In the genomic region with DNA sequence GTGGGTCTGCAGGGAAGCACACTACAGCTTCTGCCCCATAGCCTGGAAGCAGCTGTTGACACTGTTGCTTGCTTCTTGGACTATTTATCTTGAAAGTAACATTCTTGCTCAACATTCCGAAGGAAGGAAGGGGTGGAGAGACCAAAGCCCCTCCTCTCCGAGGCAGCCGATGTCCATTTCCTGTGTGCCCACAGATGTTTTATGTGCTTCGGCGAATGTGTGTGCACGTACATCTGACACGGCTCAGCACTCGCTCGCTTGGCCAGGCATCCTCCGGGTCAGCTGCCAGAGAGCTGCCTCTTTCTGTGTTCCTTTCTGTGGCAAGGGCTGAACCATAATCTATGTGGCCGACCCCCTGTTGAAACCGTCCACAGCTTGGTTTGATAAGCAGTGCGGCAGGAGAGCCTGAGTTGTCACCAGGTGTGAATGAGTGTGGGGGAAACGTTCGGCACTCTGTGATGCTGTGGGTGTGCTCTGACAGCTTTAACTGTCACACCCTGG, we compare ENCODE assay signal across 8 mouse cellular contexts. TPM values are rescaled to one million over a fixed set of nuclear protein-coding genes. Genes with fewer than 3 reads are reported as not detected.
A peak's percentile ranks its signal among the peaks of the same experiment; 100 is the strongest.
DNase-seq lines count a peak whose midpoint lies in the region; ATAC-seq lines count a peak whose summit lies in the region.

No protein-coding gene starts in this region.

- peaks cover 46% of the 10 kb centered on the region for H3K4me1 ChIP-seq in forebrain, embryonic 14.5 days (ENCODE audit: control insufficient read depth, insufficient read depth, low read length)
- H3K4me1 ChIP-seq in forebrain, embryonic 13.5 days, result peaks cover 74% of the 10 kb centered on the region
- peaks cover 50% of the 10 kb centered on the region for H3K4me1 ChIP-seq in heart, embryonic 11.5 days (ENCODE audit: control insufficient read depth, insufficient read depth, low read length)

- no peak for DNase-seq in forebrain, embryonic 14.5 days (ENCODE audit: low spot score)
- peak; percentile 78 for DNase-seq in kidney, postnatal 14 days
- DNase-seq in layer of hippocampus, adult 11-12 months (ENCODE audit: low spot score), result no peak
- no peak for DNase-seq in cerebellum, postnatal 14 days
- no peak for DNase-seq in layer of hippocampus, postnatal 25 days (ENCODE audit: extremely low spot score in 1 of 2, low spot score in 1 of 2)

- H3K27me3 ChIP-seq in forebrain, embryonic 14.5 days (replicated peaks; ENCODE audit: control insufficient read depth, insufficient read depth, low read length), result no peaks in the 10 kb centered on the region
- peaks cover 2% of the 10 kb centered on the region; the same call in 1 of the 2 replicates for H3K27me3 ChIP-seq in forebrain, embryonic 13.5 days
- H3K27me3 ChIP-seq in heart, embryonic 11.5 days (ENCODE audit: control insufficient read depth, insufficient read depth, low read length), result no peaks in the 10 kb centered on the region; the same call in 1 of the 2 replicates

- H3K4me3 ChIP-seq in forebrain, embryonic 14.5 days (ENCODE audit: low read depth, low read length), result no peak overlapping the region
- no peak overlapping the region for H3K4me3 ChIP-seq in forebrain, embryonic 13.5 days
- no peak overlapping the region; the same call in 1 of the 2 replicates for H3K4me3 ChIP-seq in heart, embryonic 11.5 days (ENCODE audit: low read depth, low read length)
- no peak overlapping the region; the same call in 1 of the 2 replicates for H3K4me3 ChIP-seq in macrophage (ENCODE audit: inconsistent target)

- no peaks in the 10 kb centered on the region for H3K79me2 ChIP-seq in macrophage (ENCODE audit: inconsistent target)

- 0 out of 2 replicates have a peak, but pooled peaks cover 4% of the 10 kb centered on the region for H3K36me3 ChIP-seq in forebrain, embryonic 14.5 days (ENCODE audit: control insufficient read depth, insufficient read depth, low read length)
- H3K36me3 ChIP-seq in forebrain, embryonic 13.5 days (ENCODE audit: poor library complexity, severe bottlenecking), result peaks cover 19% of the 10 kb centered on the region
- H3K36me3 ChIP-seq in heart, embryonic 11.5 days (ENCODE audit: control insufficient read depth, insufficient read depth, low read length), result no peaks in the 10 kb centered on the region
- H3K36me3 ChIP-seq in macrophage (ENCODE audit: inconsistent target), result no peaks in the 10 kb centered on the region

- H3K4me2 ChIP-seq in forebrain, embryonic 14.5 days (ENCODE audit: low read length), result no peak overlapping the region
- no peak overlapping the region for H3K4me2 ChIP-seq in forebrain, embryonic 13.5 days
- peak overlapping the region; percentile 46 for H3K4me2 ChIP-seq in heart, embryonic 11.5 days

- no peak overlapping the region for H3K9ac ChIP-seq in forebrain, embryonic 14.5 days (ENCODE audit: low read length)
- H3K9ac ChIP-seq in forebrain, embryonic 13.5 days, result no peak overlapping the region
- no peak overlapping the region for H3K9ac ChIP-seq in heart, embryonic 11.5 days (ENCODE audit: low read depth, low read length)

- ATAC-seq in forebrain, embryonic 14.5 days, result no peak
- no peak for ATAC-seq in forebrain, embryonic 13.5 days
- 0 out of 2 replicates have a peak, but pooled peaks have one; percentile 3 for ATAC-seq in heart, embryonic 11.5 days (replicated peaks; ENCODE audit: insufficient number of reproducible peaks, low FRiP score, low TSS enrichment)

- no peaks in the 10 kb centered on the region for H3K9me3 ChIP-seq in forebrain, embryonic 14.5 days (replicated peaks; ENCODE audit: control insufficient read depth, low read length)
- H3K9me3 ChIP-seq in forebrain, embryonic 13.5 days (replicated peaks), result no peaks in the 10 kb centered on the region
- no peaks in the 10 kb centered on the region for H3K9me3 ChIP-seq in heart, embryonic 11.5 days (replicated peaks; ENCODE audit: control insufficient read depth, low read length)

- 91% methylated on average over 15 of the region's 15 CpGs for WGBS in forebrain, embryonic 14.5 days
- 85% methylated on average over 15 of the region's 15 CpGs for WGBS in forebrain, embryonic 13.5 days
- 18% methylated on average over 15 of the region's 15 CpGs for WGBS in heart, embryonic 11.5 days (ENCODE audit: insufficient replicate concordance)
- under 1% methylated on average over 15 of the region's 15 CpGs for WGBS in macrophage (ENCODE audit: missing documents)

- peak overlapping the region; percentile 39; the same call in 1 of the 2 replicates for H3K27ac ChIP-seq in forebrain, embryonic 14.5 days (ENCODE audit: low read depth, low read length)
- no peak overlapping the region for H3K27ac ChIP-seq in forebrain, embryonic 13.5 days
- peak overlapping the region; percentile 77 for H3K27ac ChIP-seq in heart, embryonic 11.5 days (ENCODE audit: low read depth, low read length)
- H3K27ac ChIP-seq in macrophage, result peak overlapping the region; percentile 93

RNA-seq across cellular contexts. Expression of a gene that starts 27.0 kb away (rescaled TPM):
- 4.5 and 5.0 TPM in 2 replicates for polyA plus RNA-seq in forebrain, embryonic 14.5 days (2014; fragmentation: Nextera tagmentation; extraction: Ambion mirVana)
- polyA plus RNA-seq in forebrain, embryonic 13.5 days (2015; fragmentation: Nextera tagmentation; extraction: Ambion mirVana), result 4.8 and 4.9 TPM in 2 replicates
- 0.55 and 0.79 TPM in 2 replicates for polyA plus RNA-seq in heart, embryonic 11.5 days (2014; fragmentation: Nextera tagmentation; extraction: Ambion mirVana)
- total RNA-seq in macrophage (2018; cell fraction: chromatin; rRNA removed), result 1 to 10 TPM in 7 of 26 experiments, under 1 TPM in 6, not detected in 13; 0.26 to 3.3 (median 1.0) TPM
- total RNA-seq in macrophage (2018; cell fraction: cytosol; rRNA removed), result 1 to 10 TPM in 11 of 26 experiments, under 1 TPM in 14, not detected in 1; 0.04 to 2.1 (median 0.89) TPM
- 1 to 10 TPM in 7 of 26 experiments, under 1 TPM in 15, not detected in 4; 0.16 to 4.6 (median 0.68) TPM for total RNA-seq in macrophage (2018; cell fraction: nucleus; rRNA removed)
- polyA plus RNA-seq in macrophage (2018), result 0.33 to 1.2 TPM (median 0.96 TPM) in 3 replicates
- 1 to 10 TPM; 5.1 to 6.6 TPM for total RNA-seq in layer of hippocampus, postnatal 25 days (2021)
